Mouse (Mus musculus): ENCODE measurements around the gene Gas6.

Gas6 gene

GRCm38 (mm10) chr8:13504894-13505674 is 10.8 kb upstream of the Gas6 start:
- no peak for DNase-seq

GRCm38 (mm10) chr8:13503936-13504606 is 9.8 kb upstream of the Gas6 start:
- DNase-seq, result no peak

- no peak for DNase-seq
Observed at GRCm38 (mm10) chr8:13501221-13501620, 6.9 kb upstream of the Gas6 start.

GRCm38 (mm10) chr8:13493011-13493410 is 1.3 kb downstream of the Gas6 start:
- DNase-seq, result peak in 1 of 2 experiments; percentile 47

GRCm38 (mm10) chr8:13492198-13492995 is 1.9 kb downstream of the Gas6 start:
- DNase-seq, result no peak

GRCm38 (mm10) chr8:13491491-13492010 is 2.7 kb downstream of the Gas6 start:
- no peak for DNase-seq

GRCm38 (mm10) chr8:13489986-13490910 is 4.0 kb downstream of the Gas6 start:
- no peak for DNase-seq

- DNase-seq, result no peak
Observed at GRCm38 (mm10) chr8:13489351-13489750, 4.9 kb downstream of the Gas6 start.

GRCm38 (mm10) chr8:13483191-13483590 is 11.1 kb downstream of the Gas6 start:
- DNase-seq, result no peak

GRCm38 (mm10) chr8:13482101-13482801 is 12.0 kb downstream of the Gas6 start:
- peak; percentile 54 to 68 for DNase-seq

GRCm38 (mm10) chr8:13481596-13481995 is 12.7 kb downstream of the Gas6 start:
- DNase-seq, result no peak

- DNase-seq, result peak; percentile 45 to 60
Observed at GRCm38 (mm10) chr8:13481089-13481554, 13.2 kb downstream of the Gas6 start.

- DNase-seq, result no peak
Observed at GRCm38 (mm10) chr8:13475892-13476291, 18.4 kb downstream of the Gas6 start.

- DNase-seq, result no peak
Observed at GRCm38 (mm10) chr8:13472284-13472683, 22.0 kb downstream of the Gas6 start.

GRCm38 (mm10) chr8:13471484-13471883 is 22.8 kb downstream of the Gas6 start:
- no peak for DNase-seq

- peak; percentile 49 to 54 for DNase-seq
Observed at GRCm38 (mm10) chr8:13468737-13469136, 25.6 kb downstream of the Gas6 start.

GRCm38 (mm10) chr8:13466989-13467388 is 27.3 kb downstream of the Gas6 start:
- peak in 1 of 2 experiments; percentile 58 for DNase-seq

- DNase-seq, result no peak
Observed at GRCm38 (mm10) chr8:13465324-13465723, 29.0 kb downstream of the Gas6 start.

GRCm38 (mm10) chr8:13462392-13462791 is 31.9 kb downstream of the Gas6 start:
- DNase-seq, result no peak

GRCm38 (mm10) chr8:13461843-13462242 is 32.4 kb downstream of the Gas6 start:
- peak; percentile 80 to 87 for DNase-seq

GRCm38 (mm10) chr8:13461085-13461765 is 33.1 kb downstream of the Gas6 start:
- DNase-seq, result no peak
